Mouse (Mus musculus) neural tube, embryonic 11.5 days (tissue): ENCODE measurements around the gene Btd. TPM values are rescaled to one million over a fixed set of nuclear protein-coding genes. Genes with fewer than 3 reads are reported as not detected.

Experiments
- ATAC-seq: fragments of 200-750 bp; cut with Nextera tagmentation; 2 replicates; pipeline ENCODE4 v1.8.0; 2017; ENCODE audit warnings: moderate number of reproducible peaks, mild to moderate bottlenecking, moderate TSS enrichment, moderate library complexity; ENCODE audit not compliant: insufficient read depth, low FRiP score, low TSS enrichment
- DNase-seq: peaks from one replicate; pipeline ENCODE4 v3.0.0-alpha.2; 2015; ENCODE audit warnings: low spot score
- H3K27ac ChIP-seq: fragments of 300-500 bp; sonication (generic); 2 replicates; pipeline ENCODE4 v1.5.1; 2014; ENCODE audit warnings: low read depth, mild to moderate bottlenecking, low read length
- H3K27me3 ChIP-seq: fragments of 300-500 bp; sonication (generic); 2 replicates; pipeline ENCODE4 v1.6.1; 2014; ENCODE audit warnings: mild to moderate bottlenecking, low read length, mixed read lengths; ENCODE audit not compliant: control insufficient read depth, insufficient read depth
- H3K36me3 ChIP-seq: fragments of 300-500 bp; sonication (generic); 2 replicates; pipeline ENCODE4 v1.6.1; 2014; ENCODE audit warnings: mild to moderate bottlenecking, low read length, moderate library complexity, mixed read lengths; ENCODE audit not compliant: control insufficient read depth, insufficient read depth
- H3K4me1 ChIP-seq: fragments of 300-500 bp; sonication (generic); 2 replicates; pipeline ENCODE4 v1.6.1; 2014; ENCODE audit warnings: low read length, mixed read lengths; ENCODE audit not compliant: control insufficient read depth, insufficient read depth
- H3K4me2 ChIP-seq: fragments of 300-500 bp; sonication (generic); 2 replicates; pipeline ENCODE4 v1.6.1; 2014; ENCODE audit warnings: low read depth, mild to moderate bottlenecking, moderate library complexity
- H3K4me3 ChIP-seq: fragments of 300-500 bp; sonication (generic); 2 replicates; pipeline ENCODE4 v1.5.1; 2014; ENCODE audit warnings: low read depth, low read length
- H3K9ac ChIP-seq: fragments of 300-500 bp; sonication (generic); 2 replicates; pipeline ENCODE4 v1.6.1; 2014; ENCODE audit warnings: mild to moderate bottlenecking, low read length
- H3K9me3 ChIP-seq: fragments of 300-500 bp; sonication (generic); 2 replicates; pipeline ENCODE4 v1.6.1; 2016; ENCODE audit warnings: low read length; ENCODE audit not compliant: control insufficient read depth
- WGBS: fragments of 180-500 bp; shearing (Covaris S2); extraction: QIAGEN DNeasy Blood & Tissue Kit; methylation state at CpG from one replicate; pipeline ENCODE4 v1.1.7; 2014; 5-methylcytosine and 5-hydroxymethylcytosine counted together
- polyA plus RNA-seq: library from polyadenylated mRNA; unstranded; fragments of >200 nt; fragmentation: Nextera tagmentation; extraction: Ambion mirVana; gene quantifications from 2 replicates; pipeline ENCODE4 v1.2.1, GENCODE M21; 2014

Btd gene
- polyA plus RNA-seq, 1 experiment from 2014 or later, result 14.5 TPM

GRCm38 (mm10) chr14:31700376-31700775, 59.5 kb downstream of the Btd start:
- Histone ChIP-seq H3K4me2 (no peak overlapping the region), H3K9me3 (no peaks in the 10 kb centered on the region), H3K4me1 (no peaks in the 10 kb centered on the region), H3K36me3 (no peaks in the 10 kb centered on the region; the same call in 1 of the 2 replicates), H3K27me3 (no peaks in the 10 kb centered on the region), H3K27ac (no peak overlapping the region), H3K4me3 (no peak overlapping the region), H3K9ac (no peak overlapping the region)
- DNase-seq (no peak), ATAC-seq (no peak)
- 94% methylated on average over 2 of the region's 2 CpGs for WGBS

DNA sequence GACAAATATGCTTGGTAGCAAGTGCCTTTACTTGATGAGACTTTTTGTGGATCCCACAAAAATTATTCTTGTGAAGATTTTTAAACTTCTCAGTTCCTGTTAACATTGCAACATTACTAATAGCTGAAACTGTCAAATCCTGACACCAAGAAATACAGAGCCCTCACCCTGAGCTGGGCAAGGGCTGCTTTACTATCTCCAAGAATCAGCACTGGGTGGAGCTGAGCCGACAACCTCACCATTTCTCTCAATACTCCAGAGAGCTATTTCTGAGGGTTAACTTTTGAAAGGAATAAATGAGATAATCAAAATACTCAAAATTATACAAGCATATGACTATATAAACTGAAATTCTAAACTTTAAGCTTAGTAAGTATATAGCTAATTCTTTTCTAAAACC, 68.5 kb downstream of the Btd start:
- Histone ChIP-seq H3K27me3 (no peaks in the 10 kb centered on the region), H3K9ac (no peak overlapping the region), H3K9me3 (no peaks in the 10 kb centered on the region), H3K36me3 (no peaks in the 10 kb centered on the region), H3K4me1 (no peaks in the 10 kb centered on the region), H3K27ac (no peak overlapping the region), H3K4me3 (no peak overlapping the region), H3K4me2 (no peak overlapping the region)
- DNase-seq (no peak), ATAC-seq (no peak)
- WGBS, result 97% methylated on average over 1 of the region's 1 CpGs

DNA sequence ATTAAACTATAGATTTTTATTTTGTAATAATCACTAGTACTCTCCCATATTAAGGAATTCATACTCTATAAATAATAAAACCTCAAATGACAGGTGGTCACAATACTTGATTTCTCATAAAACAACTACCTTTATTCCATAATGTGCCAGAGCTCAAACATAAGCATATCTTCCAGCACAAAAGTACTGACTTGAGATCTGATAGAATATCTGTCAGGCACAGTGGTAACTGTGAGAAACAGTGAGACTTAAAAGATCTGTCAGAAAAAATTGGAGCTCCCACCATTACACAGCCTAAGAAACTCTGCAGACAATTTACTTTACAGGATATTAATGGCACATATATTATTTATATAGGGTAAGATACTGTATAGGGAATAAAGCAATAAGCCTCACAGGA, 74.8 kb downstream of the Btd start:
- Histone ChIP-seq H3K9me3 (no peaks in the 10 kb centered on the region), H3K4me2 (no peak overlapping the region), H3K27ac (no peak overlapping the region), H3K36me3 (peaks cover 3% of the 10 kb centered on the region), H3K4me3 (no peak overlapping the region), H3K9ac (no peak overlapping the region), H3K4me1 (no peaks in the 10 kb centered on the region), H3K27me3 (no peaks in the 10 kb centered on the region)
- no peak for ATAC-seq
- DNase-seq, result no peak

DNA sequence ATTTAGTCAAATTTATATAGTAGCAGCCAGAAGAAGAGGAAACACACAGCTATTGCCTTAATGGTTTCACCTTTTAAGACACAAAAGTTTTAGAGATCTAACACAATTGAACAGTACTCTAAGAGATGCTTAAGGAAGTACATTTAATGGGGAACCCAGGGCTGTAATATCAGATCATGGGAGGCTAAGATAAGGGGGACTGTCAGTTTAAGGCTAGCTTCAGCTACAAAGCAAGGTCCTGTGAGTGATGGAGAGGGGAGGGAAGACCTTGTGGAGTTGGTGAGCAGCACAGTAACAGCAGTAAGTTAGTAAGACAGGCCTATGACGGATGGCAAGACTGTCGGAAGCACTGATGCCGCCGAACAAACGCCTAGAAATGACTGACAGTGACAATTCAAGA, 76.5 kb downstream of the Btd start:
- Histone ChIP-seq H3K36me3 (peaks cover 5% of the 10 kb centered on the region), H3K9me3 (no peaks in the 10 kb centered on the region), H3K4me1 (no peaks in the 10 kb centered on the region), H3K9ac (no peak overlapping the region), H3K27me3 (no peaks in the 10 kb centered on the region), H3K4me2 (no peak overlapping the region), H3K27ac (no peak overlapping the region), H3K4me3 (no peak overlapping the region)
- no peak for ATAC-seq
- no peak for DNase-seq
- 95% methylated on average over 5 of the region's 5 CpGs for WGBS

Other genes with a start within 250 kb of the Btd start
- 17.2 and 20.1 TPM in 2 replicates for gene Sh3bp5, start 204.9 kb upstream of the Btd start, polyA plus RNA-seq
- 21.8 and 22.5 TPM in 2 replicates for gene Eaf1, start 146.6 kb upstream of the Btd start, polyA plus RNA-seq
- 78.9 and 85.6 TPM in 2 replicates for gene Mettl6, start 146.0 kb upstream of the Btd start, polyA plus RNA-seq
- 0.28 and 0.73 TPM in 2 replicates for gene Colq, start 49.7 kb upstream of the Btd start, polyA plus RNA-seq
- 1.0 TPM in 1 of 2 replicates, not detected in the other for gene Gm49387, start 150 bp upstream of the Btd start, polyA plus RNA-seq
- 6.7 and 8.2 TPM in 2 replicates for gene Hacl1, start 258 bp downstream of the Btd start, polyA plus RNA-seq
- 10.2 and 10.5 TPM in 2 replicates for gene Ankrd28, start 189.6 kb downstream of the Btd start, polyA plus RNA-seq